Comparison of ENCODE assay signal across 9 mouse cellular contexts in the genomic region with DNA sequence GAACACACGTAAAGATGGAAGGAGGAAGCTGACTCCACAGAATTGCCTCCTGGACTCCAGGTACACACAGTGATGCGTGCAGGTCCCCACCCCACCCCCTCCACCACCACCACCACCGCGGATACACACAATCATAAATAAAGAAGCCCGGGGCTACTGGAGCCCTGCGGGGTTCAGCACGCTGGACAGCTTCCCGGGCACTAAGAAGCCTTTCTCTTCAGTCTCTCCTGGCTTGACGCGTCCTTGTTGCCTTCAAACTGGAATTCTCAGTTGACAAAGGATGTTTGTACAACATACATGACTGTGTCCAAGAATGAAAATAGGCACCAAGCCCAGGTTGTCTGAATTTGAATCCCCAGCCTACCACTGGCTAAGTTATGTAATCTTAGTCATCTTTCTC.
DNase-seq lines count a peak whose midpoint lies in the region; ATAC-seq and TF ChIP-seq lines count a peak whose summit lies in the region.
"Had no signal": no experiment of that assay in that cellular context is flagged by ENCODE, and none has a peak within 500 bp of the region (broad histone marks: within the 10 kb centered on the region; RNA-seq: fewer than 3 reads in every experiment).

No protein-coding gene starts in this region.

- no peaks in the 10 kb centered on the region for H3K4me1 ChIP-seq in embryonic facial prominence, embryonic 11.5 days (ENCODE audit: control insufficient read depth, insufficient read depth, low read length)
- peaks cover 3% of the 10 kb centered on the region; the same call in 1 of the 2 replicates for H3K4me1 ChIP-seq in neural tube, embryonic 11.5 days (ENCODE audit: control insufficient read depth, insufficient read depth, low read length)

- no peak overlapping the region for H3K27ac ChIP-seq in gastrocnemius, adult 2 months
- no peak overlapping the region for H3K27ac ChIP-seq in embryonic facial prominence, embryonic 11.5 days (replicated peaks; ENCODE audit: low read depth, low read length)
- H3K27ac ChIP-seq in neural tube, embryonic 11.5 days (ENCODE audit: low read depth, low read length), result no peak overlapping the region

- WGBS in embryonic facial prominence, embryonic 11.5 days, result 27% methylated on average over 10 of the region's 10 CpGs
- WGBS in neural tube, embryonic 11.5 days, result 24% methylated on average over 10 of the region's 10 CpGs

- intact Hi-C loops in gastrocnemius, adult 2 months (cut with DNase I), result no loop called here

- no peaks in the 10 kb centered on the region for H3K27me3 ChIP-seq in embryonic facial prominence, embryonic 11.5 days (ENCODE audit: control insufficient read depth, insufficient read depth, low read length)
- H3K27me3 ChIP-seq in neural tube, embryonic 11.5 days (ENCODE audit: control insufficient read depth, insufficient read depth, low read length), result no peaks in the 10 kb centered on the region

- no peak overlapping the region for H3K4me3 ChIP-seq in gastrocnemius, adult 2 months
- no peak overlapping the region for H3K4me3 ChIP-seq in embryonic facial prominence, embryonic 11.5 days (ENCODE audit: low read depth, low read length)
- no peak overlapping the region for H3K4me3 ChIP-seq in neural tube, embryonic 11.5 days (ENCODE audit: low read depth, low read length)
- H3K4me3 ChIP-seq: erythroblast, embryonic 14.5 days had no signal

- no peak overlapping the region for H3K9ac ChIP-seq in embryonic facial prominence, embryonic 11.5 days (replicated peaks; ENCODE audit: low read length)
- H3K9ac ChIP-seq in neural tube, embryonic 11.5 days (ENCODE audit: low read length), result no peak overlapping the region

- peak; percentile 59 for DNase-seq in gastrocnemius, postnatal 10 days
- no peak for DNase-seq in gastrocnemius, adult 2 months
- DNase-seq in ovary, postnatal 14 days (ENCODE audit: low spot score), result peak; percentile 25
- no peak for DNase-seq in ovary, adult 18-20 months (ENCODE audit: low spot score)
- DNase-seq in embryonic facial prominence, embryonic 11.5 days (ENCODE audit: low spot score), result peak; percentile 68
- DNase-seq in neural tube, embryonic 11.5 days (ENCODE audit: low spot score), result peak; percentile 54
- DNase-seq in thymus, postnatal 36 days, result no peak
- no peak for DNase-seq in cerebellum, adult 9-10 months

- no peak for ATAC-seq in embryonic facial prominence, embryonic 11.5 days (replicated peaks; ENCODE audit: insufficient number of reproducible peaks, low FRiP score, low TSS enrichment, low read depth)
- ATAC-seq in neural tube, embryonic 11.5 days (ENCODE audit: insufficient read depth, low FRiP score, low TSS enrichment), result no peak

- TF ChIP-seq CTCF in gastrocnemius, adult 2 months (IDR thresholded peaks at IDR 0.05), result no peak

- H3K9me3 ChIP-seq in embryonic facial prominence, embryonic 11.5 days (replicated peaks; ENCODE audit: control insufficient read depth, low read length), result no peaks in the 10 kb centered on the region
- no peaks in the 10 kb centered on the region for H3K9me3 ChIP-seq in neural tube, embryonic 11.5 days (ENCODE audit: control insufficient read depth, low read length)

- H3K36me3 ChIP-seq in embryonic facial prominence, embryonic 11.5 days (replicated peaks; ENCODE audit: control insufficient read depth, insufficient read depth, low read depth, low read length), result no peaks in the 10 kb centered on the region
- H3K36me3 ChIP-seq in neural tube, embryonic 11.5 days (ENCODE audit: control insufficient read depth, insufficient read depth, low read length), result no peaks in the 10 kb centered on the region

- no peak overlapping the region for H3K4me2 ChIP-seq in embryonic facial prominence, embryonic 11.5 days (ENCODE audit: low read depth, low read length)
- no peak overlapping the region for H3K4me2 ChIP-seq in neural tube, embryonic 11.5 days (ENCODE audit: low read depth)

Comparison
In these comparisons a context has a peak if more than half of its experiments do, and no peak if none do; other contexts are left out.
1. DNase-seq: peak in gastrocnemius, postnatal 10 days (single experiment), ovary, postnatal 14 days (single experiment), embryonic facial prominence, embryonic 11.5 days (single experiment) and neural tube, embryonic 11.5 days (single experiment); none in gastrocnemius, adult 2 months (single experiment), ovary, adult 18-20 months (single experiment), thymus, postnatal 36 days (0 of 2) and cerebellum, adult 9-10 months (single experiment).